Mouse (Mus musculus) olfactory bulb, adult 2 months (tissue): ENCODE measurements at regions not wholly inside any gene's neighbourhood (a gene's known extent, or its start where the extent isn't known, plus 50 kb on each side); places are given as distances from the start of the nearest gene placed in this dataset.

Experiments used
- CTCF ChIP-seq: fragments of 200-500 bp; IDR thresholded peaks from 2 replicates; pipeline ENCODE4 v1.5.1; 2012; ENCODE audit warnings: low read depth, mild to moderate bottlenecking, low read length, moderate library complexity; ENCODE audit not compliant: insufficient read depth
- POLR2A ChIP-seq: fragments of 200-500 bp; IDR thresholded peaks from 2 replicates; pipeline ENCODE4 v1.6.1; 2012; ENCODE audit warnings: mild to moderate bottlenecking, low read depth, low read length, moderate library complexity; ENCODE audit not compliant: insufficient read depth

GRCm38 (mm10) chr16:77238358-77239175, 225.1 kb downstream of the Usp25 start:
- TF ChIP-seq POLR2A: no peak
- TF ChIP-seq CTCF: no peak
